ENCODE assay signal across 16 mouse cellular contexts in genomic region chr4:103173507-103173906, GRCm38 (mm10). TPM values are rescaled to one million over a fixed set of nuclear protein-coding genes. Genes with fewer than 3 reads are reported as not detected.
DNase-seq lines count a peak whose midpoint lies in the region; ATAC-seq and TF ChIP-seq lines count a peak whose summit lies in the region.
"Had no signal": no experiment of that assay in that cellular context is flagged by ENCODE, and none has a peak within 500 bp of the region (broad histone marks: within the 10 kb centered on the region; RNA-seq: fewer than 3 reads in every experiment).

No protein-coding gene starts in this region.

- ATAC-seq in kidney, postnatal 0 days (replicated peaks; ENCODE audit: low FRiP score, low read depth), result 0 out of 2 replicates have a peak, but pooled peaks have one; percentile 29
- ATAC-seq: forebrain, embryonic 13.5 days; forebrain, postnatal 0 days had no signal

- WGBS in kidney, postnatal 0 days, result 34% methylated on average over 6 of the region's 6 CpGs
- WGBS in kidney, adult 2 months, result 40% methylated on average over 6 of the region's 6 CpGs

- H3K9ac ChIP-seq in kidney, postnatal 0 days (ENCODE audit: low read depth, low read length), result no peak overlapping the region
- H3K9ac ChIP-seq: forebrain, embryonic 13.5 days; forebrain, postnatal 0 days; heart, embryonic 13.5 days; hindbrain, embryonic 15.5 days had no signal

- no peak overlapping the region for H3K27ac ChIP-seq in kidney, postnatal 0 days
- no peak overlapping the region for H3K27ac ChIP-seq in kidney, adult 2 months (ENCODE audit: insufficient read depth, low read depth, low read length)
- H3K27ac ChIP-seq: embryonic facial prominence, embryonic 10.5 days; forebrain, embryonic 13.5 days; heart, embryonic 13.5 days; hindbrain, embryonic 15.5 days had no signal

- H3K9me3 ChIP-seq in kidney, postnatal 0 days (replicated peaks; ENCODE audit: low read length), result no peaks in the 10 kb centered on the region
- H3K9me3 ChIP-seq: embryonic facial prominence, embryonic 10.5 days; forebrain, embryonic 13.5 days; heart, embryonic 13.5 days; hindbrain, embryonic 15.5 days had no signal

- peak; percentile 86 for DNase-seq in heart, adult 11 months
- no peak for DNase-seq in heart, adult 18-20 months
- peak; percentile 82 for DNase-seq in kidney, postnatal 0 days (ENCODE audit: low spot score)
- no peak for DNase-seq in kidney, adult 2 months
- peak; percentile 4 for DNase-seq in retina, postnatal 1 day
- no peak for DNase-seq in retina, embryonic 14.5 days (ENCODE audit: low spot score)
- DNase-seq in skeletal muscle tissue, adult 2 months (ENCODE audit: low read depth, low spot score), result peak; percentile 31
- DNase-seq: adrenal gland, adult 2 months; adrenal gland, postnatal 36 days; forebrain, postnatal 0 days; heart, postnatal 36 days had no signal

- no peak overlapping the region for H3K4me2 ChIP-seq in kidney, postnatal 0 days (ENCODE audit: low read length)
- H3K4me2 ChIP-seq: forebrain, embryonic 13.5 days; heart, embryonic 13.5 days; hindbrain, embryonic 15.5 days had no signal

- H3K36me3 ChIP-seq in kidney, postnatal 0 days (ENCODE audit: insufficient read depth, low read length), result 0 out of 2 replicates have a peak, but pooled peaks cover 5% of the 10 kb centered on the region
- no peaks in the 10 kb centered on the region for H3K36me3 ChIP-seq in kidney, adult 2 months (ENCODE audit: control insufficient read depth, insufficient read depth, low read length)

- H3K27me3 ChIP-seq in kidney, postnatal 0 days (ENCODE audit: insufficient read depth, low read length), result no peaks in the 10 kb centered on the region
- no peaks in the 10 kb centered on the region for H3K27me3 ChIP-seq in kidney, adult 2 months (replicated peaks; ENCODE audit: control insufficient read depth, insufficient read depth, low read length)
- H3K27me3 ChIP-seq: CH12.LX; forebrain, embryonic 13.5 days; heart, embryonic 13.5 days; hindbrain, embryonic 15.5 days had no signal

- no peak for TF ChIP-seq CTCF in kidney, postnatal 0 days (IDR thresholded peaks at IDR 0.05; ENCODE audit: low read depth)
- no peak for TF ChIP-seq CTCF in kidney, adult 2 months (conservative IDR thresholded peaks at IDR 0.05; ENCODE audit: insufficient read depth, insufficient read length, low read depth, low read length)

- TF ChIP-seq POLR2A in kidney, adult 2 months (IDR thresholded peaks at IDR 0.05; ENCODE audit: low read depth, low read length), result no peak

- H3K4me1 ChIP-seq in kidney, postnatal 0 days (replicated peaks; ENCODE audit: insufficient read depth, low read length), result peaks cover 2% of the 10 kb centered on the region; the same call in 1 of the 2 replicates
- H3K4me1 ChIP-seq in kidney, adult 2 months (ENCODE audit: control insufficient read depth, insufficient read depth, low read length), result peaks cover 3% of the 10 kb centered on the region; the same call in 1 of the 2 replicates
- H3K4me1 ChIP-seq: embryonic facial prominence, embryonic 10.5 days had no signal

- no peak overlapping the region for H3K4me3 ChIP-seq in kidney, postnatal 0 days (replicated peaks; ENCODE audit: low read depth, low read length)
- H3K4me3 ChIP-seq in kidney, adult 2 months (ENCODE audit: insufficient read depth, low read depth, low read length), result no peak overlapping the region
- H3K4me3 ChIP-seq: embryonic facial prominence, embryonic 10.5 days; forebrain, embryonic 13.5 days; heart, embryonic 13.5 days; hindbrain, embryonic 15.5 days had no signal

RNA-seq across cellular contexts. Expression of gene Slc35d1, which starts 41.5 kb away (rescaled TPM):
- total RNA-seq in heart, adult 18-20 months (2021), result 1 to 10 TPM; 5.8 to 8.6 TPM
- polyA plus RNA-seq in kidney, postnatal 0 days (2015; fragmentation: Nextera tagmentation; extraction: Ambion mirVana), result 8.2 and 9.4 TPM in 2 replicates
- 13.3 and 15.9 TPM in 2 replicates for polyA plus RNA-seq in kidney, adult 2 months (2012; rRNA removed)

RNA-seq across cellular contexts. Expression of gene Wdr78, which starts 59.2 kb away (rescaled TPM):
- under 1 TPM; 0.52 to 0.93 TPM for total RNA-seq in heart, adult 18-20 months (2021)
- polyA plus RNA-seq in kidney, postnatal 0 days (2015; fragmentation: Nextera tagmentation; extraction: Ambion mirVana), result 1.4 and 1.6 TPM in 2 replicates
- polyA plus RNA-seq in kidney, adult 2 months (2012; rRNA removed), result 1.7 and 1.8 TPM in 2 replicates

RNA-seq across cellular contexts. Expression of gene Mier1, which starts 59.3 kb away (rescaled TPM):
- total RNA-seq in heart, adult 18-20 months (2021), result 10 to 100 TPM; 30.0 to 34.5 TPM
- 41.4 and 41.9 TPM in 2 replicates for polyA plus RNA-seq in kidney, postnatal 0 days (2015; fragmentation: Nextera tagmentation; extraction: Ambion mirVana)
- 8.9 and 10.6 TPM in 2 replicates for polyA plus RNA-seq in kidney, adult 2 months (2012; rRNA removed)

Comparison
In these comparisons a context has a peak if more than half of its experiments do, and no peak if none do; other contexts are left out.
1. DNase-seq: peak in heart, adult 11 months (single experiment), kidney, postnatal 0 days (single experiment), retina, postnatal 1 day (single experiment) and skeletal muscle tissue, adult 2 months (single experiment); none in heart, adult 18-20 months (0 of 2), kidney, adult 2 months (single experiment) and retina, embryonic 14.5 days (single experiment).